Mouse (Mus musculus) heart, adult 18-20 months (tissue): ENCODE results near the gene Fam131c. TPM values are rescaled to one million over a fixed set of nuclear protein-coding genes. Genes with fewer than 3 reads are reported as not detected.

ENCODE experiments used
- microRNA-seq, 2 experiments: library from miRNA; unstranded; fragments of <30 nt; microRNA quantifications; one replicate each; pipeline ENCODE4 v1.2.0; 2022
- total RNA-seq, 2 experiments: library from RNA; stranded (reverse); gene quantifications; 2 replicates each; pipeline ENCODE4 v1.2.3; 2021

Fam131c gene
- total RNA-seq, 2 experiments from 2014 or later, result 3.1 to 3.7 TPM

Small RNAs within 50 kb of the gene (microRNA-seq; reads per million reads assigned to microRNA genes)
- 0 reads per million in 2 experiments for gene Gm25690

Other genes with a start within 250 kb of the Fam131c start
- gene Szrd1, start 228.4 kb upstream of the Fam131c start, total RNA-seq, result 10 to 100 TPM; 87.6 to 95.7 TPM
- gene Fbxo42, start 220.3 kb upstream of the Fam131c start, total RNA-seq, result 10 to 100 TPM; 10.4 to 10.8 TPM
- 1 to 10 TPM in 1 of 2 experiments, under 1 TPM in 1; 0.52 to 1.2 TPM for gene Rsg1, start 154.3 kb upstream of the Fam131c start, total RNA-seq
- gene Arhgef19, start 128.7 kb upstream of the Fam131c start, total RNA-seq, result 10 to 100 TPM; 28.3 to 31.3 TPM
- gene Epha2, start 67.0 kb upstream of the Fam131c start, total RNA-seq, result 1 to 10 TPM; 6.2 to 6.6 TPM
- not detected for gene Clcnka, start 30.5 kb downstream of the Fam131c start, total RNA-seq
- under 1 TPM; 0.36 to 0.57 TPM for gene Clcnkb, start 47.8 kb downstream of the Fam131c start, total RNA-seq
- gene Hspb7, start 52.6 kb downstream of the Fam131c start, total RNA-seq, result 1,000 to 10,000 TPM; 1,275 to 1,343 TPM
- 1 to 10 TPM; 1.2 TPM for gene Srarp, start 67.9 kb downstream of the Fam131c start, total RNA-seq
- 10 to 100 TPM; 25.5 to 26.5 TPM for gene Zbtb17, start 76.4 kb downstream of the Fam131c start, total RNA-seq
- 10 to 100 TPM; 27.0 to 28.6 TPM for gene Spen, start 170.4 kb downstream of the Fam131c start, total RNA-seq
- 100 to 1,000 TPM; 233 to 291 TPM for gene Fblim1, start 237.9 kb downstream of the Fam131c start, total RNA-seq